Mouse (Mus musculus): ENCODE results near the gene Pten. TPM values are rescaled to one million over a fixed set of nuclear protein-coding genes. Genes with fewer than 3 reads are reported as not detected.

The Pten gene
- 10 to 100 TPM; 65.4 to 66.3 TPM for total RNA-seq (2021)
- long read RNA-seq, experiment 1, full-length matches to known transcripts = 60 of 72 reads
- long read RNA-seq, experiment 1, partial matches to known transcripts = 6 of 72 reads
- long read RNA-seq, experiment 1, other reads (novel, unspliced or antisense) = 6 of 72 reads
- long read RNA-seq, experiment 2, full-length matches to known transcripts = 31 of 34 reads
- long read RNA-seq, experiment 2, partial matches to known transcripts = 1 of 34 reads
- long read RNA-seq, experiment 2, other reads (novel, unspliced or antisense) = 2 of 34 reads

- intact Hi-C loops (cut with DNase I) = loop anchor here (1.0 to 10.0 kb wide), 4 partner anchors 150 to 353 kb away; no protein-coding TSS in a partner anchor
- peak; percentile 99 for DNase-seq
Measured at GRCm38 (mm10) chr19:32756900-32757725, at the start of gene Pten. Gene Pten, plus strand, starts transcription at chr19:32757497.

GRCm38 (mm10) chr19:32708996-32709395 lies 48.3 kb upstream of the Pten start:
- no peak for DNase-seq
- intact Hi-C loops (cut with DNase I) = no loop called here

GRCm38 (mm10) chr19:32710288-32710687 lies 47.0 kb upstream of the Pten start:
- intact Hi-C loops (cut with DNase I) = no loop called here
- no peak for DNase-seq

GRCm38 (mm10) chr19:32711761-32712541 lies 45.3 kb upstream of the Pten start:
- intact Hi-C loops (cut with DNase I) = loop anchor here (2.0 kb wide), 1 partner anchor 43 kb away; no protein-coding TSS in a partner anchor
- DNase-seq = peak; percentile 94 to 95

GRCm38 (mm10) chr19:32712588-32713042 lies 44.7 kb upstream of the Pten start:
- DNase-seq = peak; percentile 62 to 69
- intact Hi-C loops (cut with DNase I) = loop anchor here (2.0 kb wide), 1 partner anchor 42 kb away; no protein-coding TSS in a partner anchor

GRCm38 (mm10) chr19:32713471-32713870 lies 43.8 kb upstream of the Pten start:
- intact Hi-C loops (cut with DNase I) = loop anchor here (2.0 kb wide), 1 partner anchor 41 kb away; no protein-coding TSS in a partner anchor
- DNase-seq = no peak

- intact Hi-C loops (cut with DNase I) = loop anchor here (1.0 to 5.0 kb wide), 3 partner anchors 242 to 651 kb away; no protein-coding TSS in a partner anchor
- DNase-seq = peak; percentile 72 to 85
Measured at GRCm38 (mm10) chr19:32715201-32715600, 42.1 kb upstream of the Pten start.

- no peak for DNase-seq
- intact Hi-C loops (cut with DNase I) = loop anchor here (1.0 to 5.0 kb wide), 3 partner anchors 242 to 651 kb away; no protein-coding TSS in a partner anchor
Measured at GRCm38 (mm10) chr19:32715681-32716080, 41.6 kb upstream of the Pten start.

GRCm38 (mm10) chr19:32717590-32717989 lies 39.7 kb upstream of the Pten start:
- intact Hi-C loops (cut with DNase I) = loop anchor here (5.0 kb wide), 1 partner anchor 240 kb away; no protein-coding TSS in a partner anchor

GRCm38 (mm10) chr19:32720319-32720718 lies 37.0 kb upstream of the Pten start:
- no peak for DNase-seq

More at GRCm38 (mm10) chr19:32717590-32717989, 39.7 kb upstream of the Pten start:
- DNase-seq = no peak

GRCm38 (mm10) chr19:32723817-32724216 lies 33.5 kb upstream of the Pten start:
- no peak for DNase-seq
- intact Hi-C loops (cut with DNase I) = no loop called here

More at GRCm38 (mm10) chr19:32720319-32720718, 37.0 kb upstream of the Pten start:
- intact Hi-C loops (cut with DNase I) = no loop called here

- DNase-seq = no peak
- intact Hi-C loops (cut with DNase I) = no loop called here
Measured at GRCm38 (mm10) chr19:32726451-32727325, 30.6 kb upstream of the Pten start.

GRCm38 (mm10) chr19:32729785-32730184 lies 27.5 kb upstream of the Pten start:
- intact Hi-C loops (cut with DNase I) = no loop called here

GRCm38 (mm10) chr19:32732922-32733321 lies 24.4 kb upstream of the Pten start:
- intact Hi-C loops (cut with DNase I) = no loop called here
- DNase-seq = no peak

More at GRCm38 (mm10) chr19:32729785-32730184, 27.5 kb upstream of the Pten start:
- DNase-seq = no peak

GRCm38 (mm10) chr19:32737844-32738243 lies 19.5 kb upstream of the Pten start:
- no peak for DNase-seq
- intact Hi-C loops (cut with DNase I) = no loop called here

GRCm38 (mm10) chr19:32739686-32740085 lies 17.6 kb upstream of the Pten start, which contains the start of gene Atad1:
Gene Atad1, minus strand, starts transcription at chr19:32739786.
- no peak for DNase-seq
- intact Hi-C loops (cut with DNase I) = no loop called here

GRCm38 (mm10) chr19:32740641-32741345 lies 16.5 kb upstream of the Pten start:
- no peak for DNase-seq
- intact Hi-C loops (cut with DNase I) = no loop called here

- intact Hi-C loops (cut with DNase I) = loop anchor here (2.0 kb wide), 1 partner anchor 477 kb away; no protein-coding TSS in a partner anchor
- peak; percentile 37 to 44 for DNase-seq
Measured at GRCm38 (mm10) chr19:32749425-32749824, 7.9 kb upstream of the Pten start.
